Mouse (Mus musculus): ENCODE measurements around the gene Tex264.

DNA sequence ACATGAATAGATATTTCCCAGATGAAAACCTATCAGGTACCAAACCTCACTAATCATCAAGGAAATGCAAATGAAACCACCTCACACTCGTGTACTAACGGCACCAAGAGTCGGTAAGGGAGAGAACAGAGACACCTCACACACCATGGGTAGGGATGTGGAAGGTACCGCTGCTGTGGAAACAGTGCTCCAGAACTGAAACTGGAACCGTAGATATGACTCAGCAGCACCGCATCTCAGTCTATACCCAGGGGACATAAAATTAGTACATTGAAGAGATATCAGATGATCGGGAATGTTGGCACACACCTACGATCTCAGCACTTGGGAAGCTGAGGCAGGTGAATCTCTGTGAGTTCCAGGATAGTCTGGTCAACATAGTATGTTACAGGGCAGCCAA is 47.6 kb downstream of the Tex264 start:
- TF ChIP-seq POLR2A (IDR thresholded peaks at IDR 0.05; ENCODE audit: low read depth, low read length) (no peak), CTCF (IDR thresholded peaks at IDR 0.05; ENCODE audit: extremely low read depth, insufficient read length, insufficient replicate concordance, low read depth, low read length) (no peak)
